Mouse (Mus musculus) limb, embryonic 15.5 days (tissue): ENCODE results near the gene Atg10. TPM values are rescaled to one million over a fixed set of nuclear protein-coding genes. Genes with fewer than 3 reads are reported as not detected.

ENCODE experiments used
- ATAC-seq: fragments of 200-750 bp; cut with Nextera tagmentation; 2 replicates; pipeline ENCODE4 v1.8.0; 2017; ENCODE audit warnings: low read depth, moderate TSS enrichment; ENCODE audit not compliant: insufficient number of reproducible peaks, low FRiP score, low TSS enrichment
- H3K27ac ChIP-seq: fragments of 300-500 bp; sonication (generic); 2 replicates; pipeline ENCODE4 v1.5.1; 2015; ENCODE audit warnings: moderate library complexity, mild to moderate bottlenecking, inconsistent platforms
- H3K27me3 ChIP-seq: fragments of 300-500 bp; sonication (generic); 2 replicates; pipeline ENCODE4 v1.6.1; 2015; ENCODE audit warnings: inconsistent platforms
- H3K36me3 ChIP-seq: fragments of 300-500 bp; sonication (generic); 2 replicates; pipeline ENCODE4 v1.6.1; 2015; ENCODE audit warnings: inconsistent platforms
- H3K4me1 ChIP-seq: fragments of 300-500 bp; sonication (generic); 2 replicates; pipeline ENCODE4 v1.6.1; 2015; ENCODE audit warnings: inconsistent platforms
- H3K4me2 ChIP-seq: fragments of 300-500 bp; sonication (generic); 2 replicates; pipeline ENCODE4 v1.6.1; 2015; ENCODE audit warnings: mild to moderate bottlenecking, inconsistent platforms
- H3K4me3 ChIP-seq: fragments of 300-500 bp; sonication (generic); 2 replicates; pipeline ENCODE4 v1.5.1; 2015; ENCODE audit warnings: mild to moderate bottlenecking, inconsistent platforms
- H3K9ac ChIP-seq: fragments of 300-500 bp; sonication (generic); 2 replicates; pipeline ENCODE4 v1.6.1; 2015; ENCODE audit warnings: inconsistent platforms
- H3K9me3 ChIP-seq: fragments of 300-500 bp; sonication (generic); 2 replicates; pipeline ENCODE4 v1.6.1; 2016; ENCODE audit warnings: inconsistent platforms
- WGBS: fragments of 180-500 bp; shearing (Covaris S2); methylation state at CpG from one replicate; pipeline ENCODE4 v1.1.7; 2015; 5-methylcytosine and 5-hydroxymethylcytosine counted together
- polyA plus RNA-seq: library from polyadenylated mRNA; unstranded; fragments of >200 nt; fragmentation: Nextera tagmentation; extraction: Ambion mirVana; gene quantifications from 2 replicates; pipeline ENCODE4 v1.2.1, GENCODE M21; 2015

Atg10 gene
- polyA plus RNA-seq, 1 experiment from 2014 or later = 17.8 TPM

DNA sequence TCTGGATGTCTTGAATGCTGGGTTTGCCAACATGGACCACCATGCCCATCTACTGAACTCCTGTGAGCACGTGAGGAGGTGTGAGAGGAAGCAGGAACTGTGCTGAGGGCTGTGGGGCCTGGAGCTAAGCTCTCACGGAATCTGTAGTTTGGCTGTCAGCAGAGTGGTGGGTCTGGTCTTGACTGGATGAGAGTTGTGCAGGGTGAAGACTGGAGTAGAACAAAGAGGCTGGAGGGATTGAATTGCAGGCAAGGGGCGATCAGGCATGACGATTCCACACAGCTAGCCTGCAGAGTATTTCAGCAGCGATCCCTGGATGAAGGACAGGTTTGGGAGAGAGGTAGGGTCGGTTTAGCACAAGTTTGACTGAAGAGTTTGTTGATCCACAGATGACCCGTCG, 10.8 kb downstream of the Atg10 start:
- no peak overlapping the region for H3K4me2 ChIP-seq
- no peak for ATAC-seq
- WGBS = 86% methylated on average over 8 of the region's 8 CpGs
- H3K9ac ChIP-seq = no peak overlapping the region
- H3K27me3 ChIP-seq = no peaks in the 10 kb centered on the region
- H3K4me1 ChIP-seq = no peaks in the 10 kb centered on the region
- no peaks in the 10 kb centered on the region for H3K9me3 ChIP-seq
- H3K4me3 ChIP-seq = no peak overlapping the region
- H3K27ac ChIP-seq = no peak overlapping the region
- H3K36me3 ChIP-seq = peaks cover 8% of the 10 kb centered on the region; the same call in 1 of the 2 replicates

DNA sequence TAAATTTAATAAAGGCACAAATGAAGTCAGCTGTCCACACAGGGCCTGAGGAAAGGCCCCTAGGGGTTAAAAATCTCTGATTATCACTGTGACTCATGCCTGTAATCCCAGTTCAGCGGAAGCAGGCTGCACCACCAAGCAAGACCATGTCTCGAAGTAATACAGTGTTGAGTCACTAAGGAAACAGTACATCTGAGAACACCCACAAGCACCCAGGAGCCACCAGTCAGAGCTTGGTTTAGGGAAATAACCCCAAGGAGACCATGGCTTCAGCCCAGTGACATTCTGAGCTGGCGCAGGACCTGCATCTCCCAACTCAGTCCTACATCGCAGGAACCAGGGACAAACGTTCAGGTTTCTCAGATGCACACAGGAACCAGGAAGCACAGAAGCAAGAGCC, 17.5 kb downstream of the Atg10 start:
- no peak overlapping the region for H3K9ac ChIP-seq
- 0 out of 2 replicates have a peak, but pooled peaks cover 4% of the 10 kb centered on the region for H3K36me3 ChIP-seq
- no peak overlapping the region for H3K4me2 ChIP-seq
- no peak overlapping the region for H3K4me3 ChIP-seq
- H3K9me3 ChIP-seq = no peaks in the 10 kb centered on the region
- 66% methylated on average over 5 of the region's 5 CpGs for WGBS
- no peak for ATAC-seq
- H3K27ac ChIP-seq = no peak overlapping the region
- no peaks in the 10 kb centered on the region for H3K4me1 ChIP-seq
- no peaks in the 10 kb centered on the region for H3K27me3 ChIP-seq

DNA sequence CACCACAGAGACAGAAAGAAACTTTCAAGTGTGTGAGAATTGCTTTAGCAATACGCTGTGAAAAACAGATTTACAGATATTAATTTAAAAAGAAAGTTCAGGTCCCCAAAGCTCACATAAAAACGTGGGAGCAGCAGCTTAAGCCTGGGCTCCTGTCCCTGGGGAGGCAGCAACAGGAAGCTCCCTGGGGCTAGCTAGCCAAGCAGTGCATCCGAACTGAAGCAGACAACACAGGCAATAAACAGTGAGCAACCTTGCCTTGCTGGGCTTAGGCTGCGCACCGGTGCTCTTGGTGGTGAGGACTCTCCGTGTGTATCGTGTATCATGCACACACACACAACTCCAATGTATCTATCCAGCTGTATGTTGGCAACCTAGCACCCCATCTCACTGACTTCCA, 21.2 kb downstream of the Atg10 start:
- no peaks in the 10 kb centered on the region for H3K4me1 ChIP-seq
- 59% methylated on average over 7 of the region's 7 CpGs for WGBS
- no peak for ATAC-seq
- H3K4me2 ChIP-seq = no peak overlapping the region
- H3K4me3 ChIP-seq = no peak overlapping the region
- H3K27ac ChIP-seq = no peak overlapping the region
- no peaks in the 10 kb centered on the region for H3K27me3 ChIP-seq
- H3K36me3 ChIP-seq = no peaks in the 10 kb centered on the region
- H3K9ac ChIP-seq = no peak overlapping the region
- no peaks in the 10 kb centered on the region for H3K9me3 ChIP-seq

DNA sequence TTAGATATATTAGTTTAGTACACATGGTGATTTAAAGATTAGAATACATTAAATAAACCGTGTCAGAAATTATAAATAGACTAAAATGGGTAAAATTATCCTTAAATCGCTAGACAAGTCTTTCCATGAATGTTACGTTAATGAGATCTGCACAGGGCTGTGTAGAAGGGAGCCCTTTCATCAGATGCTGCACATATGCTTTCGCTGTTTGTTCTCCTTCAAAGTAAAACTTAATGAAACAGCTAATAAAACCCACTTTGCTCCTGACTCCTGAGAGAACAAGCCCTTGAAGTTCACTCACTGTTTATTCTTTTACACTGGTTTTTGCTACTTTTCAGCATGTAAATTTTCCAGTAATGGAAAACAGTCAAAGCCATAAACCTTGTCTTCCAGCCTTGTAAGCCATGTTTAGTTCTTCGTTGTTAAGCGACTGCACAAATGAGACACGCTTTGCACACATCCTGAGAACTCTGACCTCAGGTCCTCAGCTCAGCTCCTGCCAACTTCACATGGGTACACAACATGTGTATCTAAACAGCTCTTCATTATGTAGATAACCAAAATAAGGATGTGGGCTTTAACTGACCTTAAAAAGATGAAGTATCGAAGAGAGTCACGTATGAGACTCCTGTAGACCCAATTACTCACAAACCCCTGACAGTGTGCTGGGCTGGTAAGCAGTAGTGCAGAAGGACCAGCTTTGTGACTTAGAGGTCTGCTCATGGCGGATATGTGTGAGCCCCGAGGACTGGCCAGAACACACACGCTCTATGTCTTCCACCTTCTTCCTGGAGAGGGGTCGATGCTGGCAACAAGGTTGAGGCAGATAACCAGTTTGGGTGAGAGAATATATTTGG, 36.2 kb downstream of the Atg10 start:
- H3K4me2 ChIP-seq = no peak overlapping the region

DNA sequence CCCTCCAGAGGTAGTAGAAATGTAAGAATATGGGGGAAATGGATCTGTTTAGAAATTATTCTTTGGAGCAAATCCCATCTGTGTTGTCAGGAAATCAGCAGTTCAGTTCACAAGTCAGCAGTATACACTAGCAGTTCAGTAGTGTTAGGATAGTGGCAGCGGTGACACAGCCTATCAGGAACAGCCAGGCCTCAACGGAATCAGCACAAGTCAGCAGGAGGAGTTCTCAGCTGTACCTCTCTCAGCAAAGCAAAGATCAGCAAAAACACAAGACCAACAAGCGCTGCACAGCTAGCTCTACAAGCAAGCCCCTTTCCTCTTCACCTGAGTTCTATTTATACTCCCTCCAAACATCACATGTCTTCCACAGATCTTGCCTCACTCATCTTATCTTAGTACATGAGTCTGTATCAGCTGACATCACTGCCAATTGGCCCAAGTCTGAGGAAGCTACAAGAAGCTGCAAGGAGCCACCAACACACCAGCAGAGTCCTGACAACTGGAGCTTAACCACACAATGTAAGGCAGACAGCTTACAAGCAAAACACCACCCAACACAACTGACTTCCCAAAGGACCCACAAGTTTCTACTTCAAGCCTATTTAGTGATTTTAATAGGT, 38.4 kb downstream of the Atg10 start:
- WGBS = 87% methylated on average over 3 of the region's 3 CpGs
- Histone ChIP-seq H3K27ac (no peak overlapping the region), H3K9me3 (no peaks in the 10 kb centered on the region), H3K9ac (no peak overlapping the region), H3K36me3 (no peaks in the 10 kb centered on the region), H3K4me1 (0 out of 2 replicates have a peak, but pooled peaks cover 6% of the 10 kb centered on the region), H3K27me3 (no peaks in the 10 kb centered on the region), H3K4me2 (no peak overlapping the region), H3K4me3 (no peak overlapping the region)
- ATAC-seq = no peak

More for the DNA sequence above, 36.2 kb downstream of the Atg10 start:
- Histone ChIP-seq H3K4me1 (0 out of 2 replicates have a peak, but pooled peaks cover 6% of the 10 kb centered on the region), H3K9me3 (no peaks in the 10 kb centered on the region), H3K9ac (no peak overlapping the region), H3K27me3 (no peaks in the 10 kb centered on the region), H3K36me3 (no peaks in the 10 kb centered on the region), H3K4me3 (no peak overlapping the region), H3K27ac (0 out of 2 replicates have a peak overlapping the region, but pooled peaks have one; percentile 38)
- 34% methylated on average over 13 of the region's 13 CpGs for WGBS
- no peak for ATAC-seq

DNA sequence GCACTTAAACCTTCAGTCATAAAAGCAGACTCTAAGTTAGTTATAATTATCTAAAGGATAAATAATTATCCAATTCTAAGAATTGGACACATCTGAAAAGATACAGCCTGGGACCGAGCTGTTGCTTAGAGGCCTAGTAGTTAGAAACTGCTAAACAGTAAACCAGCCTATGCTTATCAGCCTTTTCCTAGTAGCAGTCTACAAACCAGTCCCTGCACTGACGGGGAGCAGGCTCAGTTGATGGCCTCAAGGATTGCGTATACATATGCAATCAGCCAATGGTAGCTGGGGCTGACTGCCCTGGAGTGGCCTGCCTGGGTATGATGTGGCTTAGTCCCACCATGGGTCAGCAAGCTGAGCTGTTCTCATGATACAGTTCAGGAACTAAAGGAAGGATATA, 39.5 kb downstream of the Atg10 start:
- Histone ChIP-seq H3K4me1 (0 out of 2 replicates have a peak, but pooled peaks cover 4% of the 10 kb centered on the region), H3K9me3 (no peaks in the 10 kb centered on the region), H3K27me3 (no peaks in the 10 kb centered on the region), H3K4me2 (no peak overlapping the region), H3K36me3 (no peaks in the 10 kb centered on the region), H3K27ac (no peak overlapping the region), H3K9ac (no peak overlapping the region), H3K4me3 (no peak overlapping the region)
- 79% methylated on average over 3 of the region's 3 CpGs for WGBS
- no peak for ATAC-seq

DNA sequence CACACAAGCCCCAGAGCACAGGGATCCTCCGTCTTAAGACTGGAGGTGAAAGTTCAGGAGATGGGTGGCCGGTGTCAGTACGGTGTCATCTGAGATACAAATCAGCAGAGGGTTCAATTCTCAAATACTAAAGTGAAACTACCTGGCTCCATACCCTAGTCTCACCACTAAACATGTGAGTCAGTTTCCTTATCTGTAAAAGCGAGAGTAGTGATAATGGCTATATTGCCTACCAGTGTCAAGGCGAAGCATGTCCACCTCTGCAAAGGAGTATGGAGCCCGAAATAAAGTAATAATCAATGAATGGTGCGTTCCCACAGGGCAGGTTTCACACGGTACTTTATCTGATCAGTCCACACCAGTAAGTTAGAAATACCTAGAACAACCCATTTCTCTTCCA, 43.4 kb downstream of the Atg10 start:
- WGBS = 87% methylated on average over 8 of the region's 8 CpGs
- ATAC-seq = no peak
- Histone ChIP-seq H3K9me3 (no peaks in the 10 kb centered on the region), H3K27ac (no peak overlapping the region), H3K36me3 (no peaks in the 10 kb centered on the region), H3K4me3 (no peak overlapping the region), H3K4me1 (peaks cover 7% of the 10 kb centered on the region; the same call in 1 of the 2 replicates), H3K27me3 (no peaks in the 10 kb centered on the region), H3K4me2 (no peak overlapping the region), H3K9ac (no peak overlapping the region)

DNA sequence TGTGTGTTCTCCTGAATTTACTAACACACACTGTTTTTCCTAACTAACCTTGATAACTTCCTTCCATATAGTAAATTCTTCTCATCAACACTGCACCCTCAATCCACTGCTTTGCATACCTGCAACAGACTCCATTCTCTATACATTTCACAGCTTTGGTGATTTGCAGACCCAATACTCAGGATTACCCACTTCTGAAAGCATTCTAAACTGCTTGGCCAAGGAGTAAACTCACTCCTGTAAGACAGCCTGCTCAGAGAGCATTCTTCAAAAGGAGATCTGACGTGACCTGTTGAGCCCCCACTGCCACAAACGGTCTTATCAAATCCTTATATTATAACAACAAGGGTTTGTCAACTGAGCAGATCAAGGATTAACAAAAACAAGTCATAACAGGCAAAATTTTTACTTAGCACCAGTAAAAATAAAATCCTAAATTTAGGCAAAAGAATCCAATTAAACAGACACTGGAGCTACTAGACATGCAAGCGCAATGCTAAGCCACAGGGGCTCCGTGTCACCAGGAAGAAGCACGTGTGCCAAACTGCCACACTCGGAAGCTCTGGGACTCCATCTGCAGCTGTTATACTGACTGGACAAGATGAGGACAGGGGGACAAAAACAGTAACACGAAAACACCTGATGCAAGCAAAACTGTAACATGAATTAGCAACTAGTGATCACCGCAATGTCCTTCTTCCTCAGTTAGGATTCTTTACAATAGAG, 44.4 kb downstream of the Atg10 start:
- Histone ChIP-seq H3K27ac (peak overlapping the region; percentile 17; the same call in 1 of the 2 replicates), H3K4me1 (peaks cover 7% of the 10 kb centered on the region; the same call in 1 of the 2 replicates), H3K4me2 (no peak overlapping the region), H3K9ac (no peak overlapping the region), H3K4me3 (no peak overlapping the region), H3K36me3 (no peaks in the 10 kb centered on the region), H3K9me3 (no peaks in the 10 kb centered on the region), H3K27me3 (no peaks in the 10 kb centered on the region)
- 61% methylated on average over 8 of the region's 8 CpGs for WGBS
- ATAC-seq = no peak

DNA sequence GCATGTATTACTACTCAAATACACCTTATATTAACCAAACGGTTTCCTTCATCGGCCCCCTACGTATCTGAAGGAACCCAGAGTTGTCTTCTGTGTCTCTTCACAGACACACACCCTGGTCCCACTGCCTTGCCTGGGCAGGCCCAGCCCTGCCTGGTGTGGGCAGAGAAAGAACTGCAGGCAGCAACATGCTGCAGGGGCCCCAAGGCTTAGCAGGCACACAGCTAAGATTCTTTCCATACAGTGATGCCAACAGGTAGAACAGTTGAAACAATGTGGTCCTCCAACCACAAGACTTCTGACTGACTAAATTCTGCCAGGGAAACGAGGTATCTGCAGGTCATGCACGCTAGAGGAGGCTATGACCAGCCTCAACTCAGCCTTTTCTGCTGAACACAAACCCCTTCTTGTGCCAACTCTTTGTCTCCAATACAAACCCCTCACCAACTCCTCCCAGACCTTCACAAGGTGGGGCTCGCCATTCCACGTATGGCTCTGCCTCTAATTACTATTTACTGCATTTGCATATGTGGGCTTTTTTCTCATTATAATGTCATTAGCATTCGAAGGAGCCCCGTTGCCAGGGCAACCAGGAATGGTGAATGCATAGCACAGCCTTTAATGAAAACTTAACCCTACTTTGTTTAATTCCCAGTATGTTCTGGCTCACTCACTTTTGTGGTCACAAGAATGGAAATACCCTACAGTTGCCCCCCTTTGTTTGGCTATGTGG, 45.2 kb downstream of the Atg10 start:
- Histone ChIP-seq H3K36me3 (no peaks in the 10 kb centered on the region), H3K4me3 (no peak overlapping the region), H3K27ac (peak overlapping the region; percentile 67), H3K9ac (no peak overlapping the region), H3K4me1 (peaks cover 7% of the 10 kb centered on the region; the same call in 1 of the 2 replicates), H3K27me3 (no peaks in the 10 kb centered on the region), H3K9me3 (no peaks in the 10 kb centered on the region), H3K4me2 (no peak overlapping the region)
- ATAC-seq = peak; percentile 65
- WGBS = 40% methylated on average over 9 of the region's 9 CpGs

DNA sequence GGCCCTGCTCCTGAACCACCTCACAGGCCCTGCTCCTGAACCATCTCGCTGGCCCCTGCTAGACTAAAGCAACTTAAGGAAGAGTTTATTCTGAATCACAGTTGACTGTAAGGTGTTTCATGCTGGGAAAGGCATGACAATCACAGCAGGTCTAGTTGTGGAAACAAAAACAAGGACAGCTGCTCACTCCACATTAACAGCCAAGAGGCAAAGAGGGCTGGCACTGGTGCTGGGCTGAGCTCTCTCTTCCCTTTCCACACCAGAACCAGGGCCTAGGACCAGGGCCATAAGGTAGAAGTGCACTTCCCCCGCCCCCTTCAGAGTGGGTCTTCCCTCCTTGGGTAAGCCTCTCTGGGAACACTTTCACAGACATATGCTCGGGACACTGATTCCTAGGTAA, 48.4 kb downstream of the Atg10 start:
- WGBS = 79% methylated on average over 3 of the region's 3 CpGs
- no peak overlapping the region for H3K4me2 ChIP-seq

DNA sequence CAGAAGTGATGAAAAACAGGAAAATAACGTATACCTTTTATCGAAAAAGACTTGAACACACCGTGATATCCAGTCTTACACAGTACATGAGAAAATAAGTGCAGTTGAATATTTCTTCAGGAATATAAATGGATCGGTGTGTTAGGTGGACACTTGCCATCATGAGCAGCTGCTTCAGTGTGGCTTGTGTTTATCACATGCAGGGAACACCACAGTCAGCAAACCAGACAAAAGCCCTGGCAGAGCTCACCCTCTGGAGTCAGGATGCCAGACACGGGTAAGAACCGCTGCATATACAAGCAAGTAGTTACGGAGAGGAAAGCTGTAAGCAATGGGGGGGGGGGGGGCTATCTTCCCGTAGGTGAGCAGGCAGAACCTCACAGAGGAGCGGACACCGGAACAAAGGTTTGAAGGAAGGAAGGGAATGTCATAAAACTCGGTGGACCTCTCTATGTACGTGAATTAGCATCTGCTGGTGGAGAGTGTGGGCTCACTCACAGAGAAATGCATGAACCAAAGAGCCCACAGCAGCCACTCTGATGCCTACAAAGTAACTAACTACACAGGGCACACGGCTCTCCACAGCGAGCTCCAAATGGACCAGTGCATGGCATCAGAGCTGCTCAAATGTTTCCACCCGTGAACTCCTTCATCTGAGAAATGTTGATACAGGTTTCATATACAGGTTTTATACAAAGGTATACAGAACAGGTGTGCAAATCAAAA, 51.8 kb downstream of the Atg10 start:
- no peak overlapping the region for H3K9ac ChIP-seq
- no peak overlapping the region for H3K27ac ChIP-seq
- no peak overlapping the region for H3K4me3 ChIP-seq
- H3K27me3 ChIP-seq = no peaks in the 10 kb centered on the region
- no peak overlapping the region for H3K4me2 ChIP-seq
- no peak for ATAC-seq
- H3K4me1 ChIP-seq = peaks cover 11% of the 10 kb centered on the region
- H3K9me3 ChIP-seq = no peaks in the 10 kb centered on the region
- H3K36me3 ChIP-seq = no peaks in the 10 kb centered on the region
- WGBS = 72% methylated on average over 15 of the region's 15 CpGs

More for the DNA sequence above, 48.4 kb downstream of the Atg10 start:
- Histone ChIP-seq H3K4me3 (no peak overlapping the region), H3K36me3 (no peaks in the 10 kb centered on the region), H3K27ac (no peak overlapping the region), H3K27me3 (no peaks in the 10 kb centered on the region), H3K4me1 (peaks cover 7% of the 10 kb centered on the region; the same call in 1 of the 2 replicates), H3K9me3 (no peaks in the 10 kb centered on the region), H3K9ac (no peak overlapping the region)
- no peak for ATAC-seq
